ENCODE assay signal across 21 mouse cellular contexts in the genomic region with DNA sequence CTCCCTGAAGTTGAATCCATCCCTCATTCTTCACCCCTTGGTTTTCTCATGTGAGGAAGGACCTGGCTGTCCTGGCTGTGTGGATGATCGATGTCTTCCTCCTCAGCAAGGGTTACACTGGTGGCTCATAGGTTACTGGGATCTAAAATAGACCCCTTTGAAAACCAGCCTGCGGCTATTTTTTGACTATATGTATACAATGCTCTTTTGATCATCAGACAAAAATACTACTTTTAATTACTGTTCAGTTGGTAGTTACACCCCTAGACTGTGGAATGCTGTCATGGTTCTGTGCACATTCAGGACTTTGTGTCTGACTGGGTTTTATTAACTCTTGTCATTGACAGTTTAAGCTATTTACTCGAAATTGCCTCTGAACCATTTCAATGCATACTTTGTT.
"Had no signal": no experiment of that assay in that cellular context is flagged by ENCODE, and none has a peak within 500 bp of the region (broad histone marks: within the 10 kb centered on the region; RNA-seq: fewer than 3 reads in every experiment).

No protein-coding gene starts in this region.

- H3K27me3 ChIP-seq: heart, embryonic 12.5 days; hindbrain, embryonic 12.5 days; hindbrain, embryonic 15.5 days; limb, embryonic 13.5 days; limb, embryonic 15.5 days; liver, embryonic 12.5 days had no signal

- H3K4me3 ChIP-seq: gastrocnemius, adult 2 months; heart, embryonic 10.5 days; heart, embryonic 12.5 days; hindbrain, embryonic 10.5 days; hindbrain, embryonic 12.5 days; hindbrain, embryonic 15.5 days; limb, embryonic 13.5 days; limb, embryonic 15.5 days; liver, embryonic 12.5 days had no signal

- H3K4me1 ChIP-seq: hindbrain, embryonic 12.5 days; hindbrain, embryonic 15.5 days; limb, embryonic 15.5 days; liver, embryonic 12.5 days had no signal

- H3K36me3 ChIP-seq: heart, embryonic 12.5 days; hindbrain, embryonic 10.5 days; hindbrain, embryonic 12.5 days; hindbrain, embryonic 15.5 days; limb, embryonic 13.5 days; limb, embryonic 15.5 days; liver, embryonic 12.5 days had no signal

- H3K9ac ChIP-seq: heart, embryonic 12.5 days; hindbrain, embryonic 12.5 days; hindbrain, embryonic 15.5 days; limb, embryonic 13.5 days; limb, embryonic 15.5 days; liver, embryonic 12.5 days; liver, embryonic 14.5 days had no signal

- H3K27ac ChIP-seq: gastrocnemius, adult 2 months; heart, embryonic 10.5 days; hindbrain, embryonic 10.5 days; hindbrain, embryonic 12.5 days; hindbrain, embryonic 15.5 days; hindbrain, postnatal 0 days; limb, embryonic 13.5 days; limb, embryonic 15.5 days; liver, embryonic 12.5 days; liver, embryonic 14.5 days had no signal

- H3K4me2 ChIP-seq: heart, embryonic 12.5 days; hindbrain, embryonic 12.5 days; hindbrain, embryonic 15.5 days; limb, embryonic 13.5 days; limb, embryonic 15.5 days; liver, embryonic 12.5 days had no signal

- H3K9me3 ChIP-seq: heart, embryonic 10.5 days; heart, embryonic 12.5 days; hindbrain, embryonic 10.5 days; hindbrain, embryonic 12.5 days; hindbrain, embryonic 15.5 days; limb, embryonic 13.5 days; limb, embryonic 15.5 days; liver, embryonic 12.5 days had no signal

- ATAC-seq: hindbrain, postnatal 0 days; intestine, embryonic 16.5 days; liver, embryonic 12.5 days had no signal

- DNase-seq: gastrocnemius, adult 2 months; gastrocnemius, postnatal 10 days; gastrocnemius, postnatal 25 days; heart, adult 18-20 months; heart, postnatal 10 days; heart, postnatal 4 days; layer of hippocampus, adult 9-11 months; layer of hippocampus, postnatal 36 days; left cerebral cortex, postnatal 4 days; lung, adult 18-20 months had no signal
